Mouse (Mus musculus) T-helper 17 cell (primary cell): Measurements from ENCODE around the gene Paqr4.

ENCODE experiments used
- in situ Hi-C, 2 experiments: fragments of 300-600 bp; cut with MboI, MseI; formaldehyde crosslinking; loops; 1 replicate in 1 of 2; 2 replicates in 1 of 2; pipeline ENCODE4 v1.15.1; 2025; ENCODE audit warnings: high pct_unique_total_duplicates in 2 of 2

The Paqr4 gene

DNA sequence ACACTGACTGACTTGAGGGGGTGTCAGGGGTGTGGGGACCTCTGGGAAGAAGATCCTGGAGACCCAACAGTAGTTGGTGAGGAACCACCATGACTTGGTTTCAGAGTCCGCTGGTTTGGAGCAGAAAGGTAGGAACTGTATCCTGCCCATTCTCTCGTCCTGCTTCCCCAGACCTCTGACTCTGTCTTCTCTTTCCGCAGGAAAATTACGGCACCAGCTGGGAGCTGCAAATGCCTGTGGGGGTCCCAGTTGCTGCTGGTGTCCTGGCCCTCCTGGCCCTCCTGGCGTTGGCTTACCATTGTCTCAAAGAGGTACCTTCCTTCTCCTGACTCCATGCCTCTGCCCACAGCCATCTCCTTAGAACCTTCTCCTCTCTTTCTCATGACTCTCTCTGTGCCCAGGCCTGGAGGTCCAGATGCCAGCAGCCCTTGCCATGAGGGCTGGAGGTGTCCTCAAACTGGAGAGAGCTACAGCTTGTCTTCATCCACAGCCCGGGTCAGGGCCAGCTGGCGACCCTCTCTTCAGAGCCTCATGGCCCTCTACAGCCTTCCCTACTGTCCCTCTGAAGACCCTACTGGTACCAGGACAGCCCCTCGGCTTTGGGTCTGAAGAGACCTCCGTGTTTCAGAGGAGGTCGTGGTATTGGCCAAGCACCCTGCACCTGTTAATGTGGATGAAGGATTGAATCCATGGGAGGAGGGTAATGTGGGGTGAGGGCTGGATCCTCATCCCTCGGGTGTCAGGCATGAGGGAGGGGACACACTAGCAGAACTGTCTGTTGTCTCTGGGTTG, 8.9 kb upstream of the Paqr4 start:
- in situ Hi-C loops: loop anchor here in 1 of 2 experiments (5.0 kb wide), 1 partner anchor 103 kb away; no protein-coding TSS in a partner anchor

DNA sequence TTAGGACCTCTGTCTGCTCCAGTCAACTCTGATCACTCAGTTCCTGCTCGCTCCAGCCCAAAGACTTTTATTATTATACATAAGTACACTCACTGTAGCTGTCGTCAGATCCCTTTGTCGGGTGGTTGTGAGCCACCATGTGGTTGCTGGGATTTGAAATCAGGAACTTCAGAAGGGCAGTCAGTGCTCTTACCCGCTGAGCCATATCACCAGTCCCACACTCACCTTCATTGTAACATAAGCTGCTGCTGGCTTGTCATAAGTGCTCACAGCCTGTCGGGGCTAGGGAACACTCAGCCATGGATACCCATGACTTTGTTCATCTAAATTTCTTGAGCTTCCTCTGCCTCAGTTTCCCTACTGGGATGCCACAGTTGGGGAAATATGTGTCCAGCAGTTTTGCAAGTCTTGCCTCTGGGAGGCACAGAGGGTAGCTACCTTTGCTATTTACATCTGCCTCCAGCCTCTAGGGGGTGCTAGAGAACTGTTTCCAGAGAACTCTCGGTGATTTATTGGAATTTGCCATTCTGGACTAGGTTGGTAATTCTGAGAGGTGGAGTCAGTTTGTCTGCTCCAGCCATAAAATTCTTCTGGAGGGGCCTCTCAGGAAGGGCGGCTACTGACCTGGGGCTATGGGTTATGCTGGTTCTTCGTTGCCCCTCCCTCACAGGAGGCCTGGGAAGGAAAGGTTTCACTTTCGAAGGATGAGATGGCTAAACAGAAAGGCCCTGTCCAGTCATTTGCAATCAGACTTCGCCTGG, 8.1 kb upstream of the Paqr4 start:
- in situ Hi-C loops: no loop called here

DNA sequence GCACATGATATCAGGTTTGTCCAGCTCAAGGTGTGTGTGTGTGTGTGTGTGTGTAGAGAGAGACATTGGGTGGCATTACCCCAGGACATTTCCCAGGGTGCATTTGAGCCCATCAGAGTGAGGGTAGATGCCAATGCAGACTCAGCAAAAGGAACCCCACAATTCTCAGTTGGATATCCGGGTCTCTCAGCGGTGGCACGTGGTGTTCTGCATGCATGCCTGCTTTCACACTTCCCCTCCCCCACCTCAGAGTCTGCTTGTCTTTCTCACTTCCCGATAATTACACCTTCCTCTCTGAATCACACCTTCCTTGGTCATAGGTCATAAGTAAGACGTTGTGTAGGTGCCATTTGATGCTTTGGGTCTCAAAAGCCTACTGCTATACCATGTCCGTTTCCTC, 7.4 kb upstream of the Paqr4 start:
- in situ Hi-C loops: no loop called here

DNA sequence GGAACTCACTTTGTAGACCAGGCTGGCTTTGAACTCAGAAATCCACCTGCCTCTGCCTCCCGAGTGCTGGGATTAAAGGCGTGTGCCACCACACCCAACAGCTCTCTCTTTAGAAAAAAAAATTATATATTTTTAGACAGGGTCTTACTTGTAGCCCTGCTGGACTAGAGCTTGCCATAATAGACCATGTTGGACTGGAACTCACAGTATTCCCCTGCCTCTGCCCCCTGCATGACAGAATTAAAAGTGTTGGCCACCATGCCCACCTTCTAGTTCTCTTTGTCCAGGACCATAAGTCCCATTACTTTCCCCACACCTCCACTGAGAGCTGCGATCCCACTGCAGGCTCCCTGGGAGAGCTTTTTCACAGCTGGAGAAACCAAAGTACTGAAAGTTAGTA, 6.8 kb upstream of the Paqr4 start:
- in situ Hi-C loops: no loop called here

DNA sequence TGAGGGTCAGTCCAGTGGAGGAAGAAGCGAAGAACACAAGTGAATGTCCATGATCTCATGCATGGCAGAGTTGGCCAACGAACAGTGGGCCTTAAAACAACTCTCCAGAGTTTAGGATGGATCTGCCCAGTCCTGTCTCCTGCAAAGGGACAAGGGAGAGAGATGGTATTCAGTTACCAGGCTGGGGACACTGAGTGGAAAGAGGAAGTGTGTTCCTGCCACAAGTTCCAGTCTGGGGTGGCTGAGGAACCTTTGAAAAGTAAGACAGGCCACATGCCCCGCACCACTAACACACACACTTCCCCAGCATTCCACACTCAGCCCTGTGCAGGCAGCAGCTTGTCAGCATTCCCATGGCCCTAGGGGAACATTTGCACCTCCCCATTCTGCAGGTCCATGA, 6.1 kb upstream of the Paqr4 start:
- in situ Hi-C loops: no loop called here

DNA sequence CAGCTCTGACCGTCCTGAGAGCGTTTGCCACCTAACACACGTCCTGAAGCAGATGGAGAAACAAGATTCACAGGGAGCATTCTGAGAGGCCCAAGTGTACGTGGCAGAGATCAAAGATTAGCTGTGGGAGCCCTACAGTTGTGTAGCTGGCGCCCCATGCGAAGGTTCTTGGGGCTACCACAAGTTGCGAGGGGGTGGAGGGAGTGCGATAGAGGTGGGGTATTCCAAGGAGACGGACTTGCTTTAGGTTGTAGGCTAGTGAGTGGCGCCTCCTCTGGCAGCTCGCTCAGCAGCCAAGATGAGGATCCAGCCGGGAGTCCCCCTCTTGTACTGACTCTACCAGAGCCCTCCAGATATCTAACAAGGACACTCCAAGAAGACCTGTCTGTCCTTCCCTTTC, 5.6 kb upstream of the Paqr4 start:
- in situ Hi-C loops: no loop called here

DNA sequence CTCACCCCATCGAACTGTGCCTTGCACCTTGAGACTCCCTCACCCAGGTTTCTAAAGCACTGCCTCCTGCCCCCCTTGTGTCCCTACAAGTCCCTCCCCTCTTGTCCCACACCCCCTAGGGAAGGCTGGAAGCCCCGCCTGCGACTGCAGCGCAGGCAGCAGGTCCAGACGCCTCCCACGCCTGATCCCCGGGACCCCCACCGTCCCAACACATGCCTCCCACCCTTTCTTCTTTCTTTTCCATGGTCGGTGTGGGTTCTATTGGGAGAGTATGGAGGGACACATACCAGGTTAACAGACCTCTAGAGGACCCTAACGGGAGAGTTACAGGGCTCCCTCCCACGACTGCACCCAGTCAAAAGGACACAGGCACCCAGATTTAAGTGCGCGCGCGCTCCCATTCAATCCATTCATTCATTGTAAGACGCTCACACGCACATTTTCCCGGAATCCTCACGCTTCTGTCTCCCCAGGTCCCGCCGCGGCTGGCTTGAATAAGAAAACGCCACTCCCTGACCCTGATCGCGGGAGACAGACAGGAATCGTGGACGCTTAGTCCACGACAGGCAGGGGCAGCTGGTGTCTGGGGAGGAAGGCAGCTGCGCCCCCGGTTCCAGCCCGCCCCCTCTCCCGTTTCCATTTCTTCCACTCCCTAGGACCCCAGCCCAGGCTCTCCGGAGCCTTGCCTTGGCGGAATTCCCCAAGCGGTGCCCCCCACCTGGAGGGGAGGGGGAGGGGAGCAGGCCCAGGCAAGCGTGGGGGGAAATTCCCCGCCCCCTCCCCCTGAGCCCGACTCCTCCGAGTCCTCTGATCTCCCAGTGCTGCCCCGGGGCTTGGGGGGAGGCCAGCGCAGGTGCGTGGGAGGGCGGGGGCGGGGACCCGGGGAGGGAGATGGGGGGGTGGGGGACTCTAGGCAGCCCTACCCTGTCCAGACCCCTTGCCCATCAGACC, 4.9 kb upstream of the Paqr4 start, which contains the start of gene Kremen2:
Gene Kremen2, minus strand, starts transcription at position 533 of the 951 bp plus-strand sequence.
- in situ Hi-C loops: no loop called here

DNA sequence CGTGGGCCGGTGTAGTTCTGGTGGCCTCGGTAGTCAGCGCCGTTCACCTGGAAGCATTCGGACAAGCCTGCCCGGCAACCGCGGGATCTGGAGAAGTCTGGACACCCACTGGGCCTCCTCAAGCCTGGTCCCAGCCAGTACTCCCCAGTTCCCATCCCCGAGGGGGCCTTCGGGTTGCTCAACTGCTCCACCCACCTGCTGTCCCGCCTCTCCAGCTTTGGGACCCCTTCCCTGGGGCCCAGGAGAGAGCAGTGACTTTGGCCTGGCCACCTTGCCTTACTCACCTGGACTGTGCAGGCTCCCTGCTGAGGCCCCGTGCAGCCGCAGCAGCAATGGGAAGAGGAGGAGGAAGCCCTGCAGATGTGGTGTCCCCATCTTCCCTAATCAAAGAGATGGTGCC, 4.0 kb upstream of the Paqr4 start:
- in situ Hi-C loops: no loop called here

DNA sequence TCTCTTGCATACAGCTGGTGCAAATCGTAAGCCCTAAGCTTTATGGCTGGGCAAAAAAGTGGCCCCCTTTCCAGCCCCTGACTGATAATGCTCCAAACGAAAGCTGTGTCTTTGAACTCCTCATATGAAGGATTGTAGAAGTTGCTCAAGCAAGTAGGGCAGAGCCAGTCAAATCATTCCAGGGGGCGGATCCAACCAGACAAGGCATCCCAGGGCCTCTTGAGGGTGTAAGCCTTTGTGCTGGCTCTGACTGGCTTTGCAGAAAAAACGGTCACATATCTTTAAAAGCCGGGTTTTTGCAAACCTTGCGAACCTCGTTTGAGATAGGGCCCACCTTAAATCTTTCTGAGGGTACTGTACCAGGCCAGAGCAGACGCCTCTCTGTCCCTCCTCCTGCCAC, 3.4 kb upstream of the Paqr4 start:
- in situ Hi-C loops: no loop called here

DNA sequence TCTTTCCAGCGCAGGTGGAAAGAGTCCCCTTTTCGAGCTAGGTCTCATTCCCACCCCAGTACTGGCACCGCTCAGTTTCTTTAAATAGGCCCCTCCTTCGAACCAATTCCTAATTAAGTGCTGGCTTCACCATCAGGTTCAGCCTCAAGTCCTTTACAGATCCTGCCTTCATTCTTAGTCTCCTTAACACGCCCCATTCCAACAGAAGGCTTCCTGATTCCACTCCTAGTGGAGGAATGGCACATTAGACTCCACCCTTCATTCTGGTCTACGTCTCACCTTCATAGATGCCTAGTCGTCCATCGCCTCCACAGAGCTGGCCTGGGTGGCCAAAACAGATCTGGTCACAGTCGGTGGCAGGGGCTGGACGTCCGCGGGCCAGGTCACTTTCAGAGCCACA, 2.3 kb upstream of the Paqr4 start:
- in situ Hi-C loops: no loop called here

DNA sequence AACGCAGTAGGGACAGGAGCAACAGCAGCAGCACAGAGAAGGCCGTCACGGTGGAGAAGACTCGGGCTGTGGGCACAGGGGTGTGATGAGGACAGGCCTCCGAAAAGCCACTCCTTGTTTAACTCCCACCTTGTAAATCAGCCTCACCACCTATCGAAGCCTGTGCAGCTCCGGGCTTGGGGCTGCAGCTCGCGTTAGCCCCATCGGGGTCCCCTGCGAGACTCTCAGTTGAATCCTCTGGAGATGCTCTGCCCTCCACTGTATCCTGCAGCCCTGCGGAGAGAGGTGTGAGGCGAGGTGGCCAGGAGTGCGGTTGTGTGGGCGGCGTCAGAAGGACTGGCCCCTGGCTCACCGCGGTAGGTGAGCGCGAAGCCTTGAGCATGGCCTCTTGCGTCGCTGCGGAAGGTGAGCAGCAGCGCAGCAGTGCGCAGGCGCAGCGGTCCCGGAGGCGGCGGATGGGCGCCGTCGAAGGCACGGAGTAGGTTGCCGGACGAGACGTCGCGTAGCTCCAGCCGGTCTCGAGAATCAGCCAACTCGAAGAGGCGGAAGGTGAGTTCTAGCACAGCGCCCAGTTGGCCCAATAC, 1.6 kb upstream of the Paqr4 start:
- in situ Hi-C loops: no loop called here

DNA sequence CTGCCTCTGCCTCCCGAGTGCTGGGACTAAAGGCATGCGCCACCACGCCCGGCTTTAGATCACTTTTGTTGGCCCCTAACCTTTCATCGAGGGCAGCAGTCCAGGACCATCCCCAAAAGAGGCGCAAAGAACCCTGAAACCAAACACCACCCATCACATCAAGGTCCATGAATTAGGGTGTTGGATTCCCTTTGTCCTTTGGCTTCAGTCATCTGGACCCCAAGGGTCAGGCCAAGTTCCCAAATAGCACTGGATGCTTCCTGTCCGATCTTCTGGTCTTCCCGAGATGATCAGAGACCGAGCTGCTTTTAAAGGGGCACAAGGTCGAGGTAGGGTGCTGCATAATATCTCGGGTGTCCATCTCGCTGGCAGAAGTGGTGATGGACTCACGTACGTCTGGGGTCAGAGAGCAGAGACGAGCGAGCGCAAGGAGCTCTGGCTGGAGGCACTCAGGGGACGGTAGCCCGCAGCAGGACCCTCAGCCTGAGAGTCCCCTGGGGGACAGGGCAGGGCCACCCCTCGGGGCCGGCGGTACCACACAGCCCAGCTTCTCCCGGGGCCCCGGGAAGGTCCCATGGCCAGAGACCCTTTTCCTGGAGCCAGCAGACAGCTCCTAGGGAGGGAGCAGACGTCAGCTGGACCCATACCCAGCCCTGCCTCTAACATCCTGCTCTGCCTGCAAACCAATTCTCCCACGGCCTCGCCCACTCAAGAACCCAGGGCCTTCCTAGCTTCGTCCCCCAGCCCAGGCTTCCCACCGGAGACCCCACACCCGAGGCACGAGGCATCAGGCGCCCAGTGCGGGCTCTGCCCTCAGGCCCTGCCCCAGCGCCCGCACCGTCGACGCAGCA, 917 bp upstream of the Paqr4 start:
- in situ Hi-C loops: no loop called here

DNA sequence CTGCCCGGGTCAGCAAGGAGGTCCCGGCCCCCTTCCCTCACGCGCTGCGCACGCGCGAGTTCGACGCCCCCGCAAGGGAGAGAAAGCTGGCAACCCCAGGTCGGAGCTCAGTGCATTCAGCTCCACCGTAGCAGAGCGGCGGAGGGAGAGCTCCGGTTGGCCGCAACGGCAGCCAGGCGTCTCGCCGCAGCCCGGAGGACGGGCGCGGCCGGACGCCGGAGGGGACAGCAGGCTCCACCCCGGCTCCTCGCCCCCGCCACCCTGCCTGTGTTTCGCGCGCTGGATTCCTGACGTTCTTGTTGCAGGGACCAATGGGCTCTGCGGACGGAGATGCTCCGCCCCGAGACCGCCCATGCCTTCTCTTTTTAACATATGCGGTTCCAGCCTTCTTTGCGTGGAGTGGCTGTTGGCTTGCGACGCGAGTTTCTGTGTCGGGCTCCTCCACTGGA, 507 bp downstream of the Paqr4 start:
- in situ Hi-C loops: no loop called here

DNA sequence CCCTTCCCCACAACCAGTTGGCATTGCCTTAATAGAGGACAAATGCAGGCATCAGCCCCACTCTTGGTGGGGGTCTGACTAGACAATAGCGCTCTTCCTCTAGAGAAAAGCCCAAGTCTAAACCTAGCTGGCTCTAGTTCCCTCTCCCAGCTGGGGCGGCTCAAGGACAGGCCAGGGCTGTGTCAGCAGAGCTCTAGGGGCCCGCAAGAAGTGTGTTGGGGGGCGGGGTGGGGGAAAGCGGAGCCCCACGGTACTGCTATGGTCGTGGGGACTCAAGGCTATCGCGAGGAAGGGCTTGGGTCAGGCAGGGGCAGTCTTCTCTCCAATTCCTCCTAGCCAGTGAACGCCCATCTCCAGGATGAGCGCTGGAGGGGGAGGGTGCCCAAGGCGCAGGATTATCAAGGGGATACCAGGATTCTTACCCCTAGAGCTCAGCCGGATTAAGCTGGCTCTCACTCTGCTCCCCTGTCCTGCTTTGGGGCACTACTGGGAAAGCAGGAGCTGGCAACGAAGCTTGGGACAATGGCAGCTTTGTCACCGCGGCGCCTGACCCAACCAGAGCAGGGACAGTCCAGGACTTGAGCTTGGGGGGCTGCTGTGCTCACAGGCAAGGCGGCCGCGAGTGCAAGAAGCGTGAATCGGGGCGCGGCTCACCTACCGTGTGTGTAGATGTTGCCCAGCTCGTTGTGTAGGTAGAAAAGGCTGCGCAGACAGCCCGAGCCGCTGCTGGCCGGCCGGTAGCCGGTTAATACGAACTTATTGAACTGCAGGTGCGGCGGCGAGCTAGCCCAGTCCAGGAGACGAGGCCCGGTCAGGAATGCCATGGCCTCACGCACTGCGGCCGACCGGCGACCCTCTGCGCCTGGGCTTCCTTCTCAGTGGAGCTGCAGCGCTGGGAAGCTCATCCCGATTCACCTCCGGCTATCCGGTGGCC, 1.2 kb downstream of the Paqr4 start:
- in situ Hi-C loops: no loop called here

DNA sequence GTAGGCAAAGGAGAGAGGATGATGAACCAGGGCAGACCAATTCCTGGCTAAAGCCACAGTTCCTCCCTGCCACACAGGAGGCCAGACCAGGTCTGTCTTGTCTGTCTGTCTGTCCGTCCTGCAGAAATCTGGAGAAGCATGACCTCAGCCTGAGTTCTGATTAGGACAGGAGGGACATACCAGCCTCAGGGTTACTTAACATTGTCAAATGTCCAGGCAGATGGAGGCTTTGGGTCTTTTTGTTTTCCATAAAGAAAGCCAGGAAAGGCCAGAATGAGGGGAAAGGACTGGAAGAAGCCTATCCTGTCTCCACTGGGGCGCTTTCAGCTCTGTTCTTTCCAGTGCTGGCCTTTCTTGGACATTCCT, 1.8 kb downstream of the Paqr4 start:
- in situ Hi-C loops: no loop called here

DNA sequence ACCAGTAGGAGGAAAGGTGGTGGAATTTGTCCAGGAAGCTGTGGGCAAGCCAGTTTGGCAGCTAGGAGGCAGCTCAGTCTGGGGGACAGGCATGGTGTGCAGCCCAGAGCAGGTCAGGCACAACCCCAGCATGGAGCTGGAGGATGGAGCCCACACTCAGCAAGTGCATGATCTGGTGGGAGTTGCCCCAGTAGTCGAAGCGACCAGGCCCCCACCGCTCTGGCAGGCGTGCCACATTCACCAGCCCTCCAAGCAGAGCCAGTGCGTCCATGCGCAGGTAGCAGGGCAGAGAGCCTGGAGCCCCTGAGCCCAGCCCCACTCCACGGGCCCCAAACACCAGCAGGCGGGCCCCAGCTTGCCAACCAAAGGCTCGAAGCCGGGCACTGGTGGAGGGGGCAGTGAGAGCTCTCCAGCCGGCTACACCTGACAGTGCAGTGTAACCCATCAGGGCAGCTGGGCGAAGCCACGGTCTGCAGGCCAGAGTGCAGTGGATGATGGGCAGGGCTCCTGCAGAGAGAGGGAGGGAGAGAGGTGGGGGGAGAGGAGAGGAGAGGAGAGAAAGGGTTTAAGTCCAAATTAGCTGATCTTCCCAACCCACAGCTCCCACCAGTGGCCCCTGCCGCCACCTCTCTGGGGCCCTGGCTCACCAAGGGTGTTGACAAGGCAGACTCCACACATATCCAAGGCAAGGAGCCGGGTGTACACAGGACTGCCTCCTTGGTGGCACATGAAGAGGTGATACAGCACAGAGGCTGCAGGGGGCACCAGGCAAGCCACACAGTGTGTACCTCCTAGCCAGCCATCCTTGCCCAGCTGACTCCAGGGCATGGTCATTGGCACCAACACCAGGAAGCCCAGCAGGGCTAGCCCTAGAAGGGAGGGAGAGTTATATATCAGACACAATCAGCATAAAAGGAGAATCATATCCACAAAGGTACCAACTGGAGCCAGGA, 2.9 kb downstream of the Paqr4 start:
- in situ Hi-C loops: no loop called here

DNA sequence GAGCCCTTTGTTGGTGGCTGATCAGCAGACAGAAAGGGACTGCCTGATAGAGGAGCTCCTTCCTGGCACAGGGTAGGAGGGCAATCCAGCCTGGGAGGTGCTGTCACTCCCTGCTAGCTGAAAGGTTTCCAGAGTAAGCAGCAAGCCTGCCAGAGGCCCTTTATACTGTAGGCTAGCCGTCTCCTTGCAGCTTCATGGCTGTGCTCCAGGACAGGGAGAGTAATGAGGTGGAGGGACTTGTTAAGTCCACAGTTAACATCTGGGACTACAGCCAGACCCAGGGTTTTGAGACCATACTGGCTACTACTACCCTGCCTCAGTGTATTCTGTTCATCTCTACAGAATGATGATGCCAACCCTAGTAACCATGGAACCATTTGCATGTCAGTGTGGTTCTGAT, 6.3 kb downstream of the Paqr4 start:
- in situ Hi-C loops: no loop called here

DNA sequence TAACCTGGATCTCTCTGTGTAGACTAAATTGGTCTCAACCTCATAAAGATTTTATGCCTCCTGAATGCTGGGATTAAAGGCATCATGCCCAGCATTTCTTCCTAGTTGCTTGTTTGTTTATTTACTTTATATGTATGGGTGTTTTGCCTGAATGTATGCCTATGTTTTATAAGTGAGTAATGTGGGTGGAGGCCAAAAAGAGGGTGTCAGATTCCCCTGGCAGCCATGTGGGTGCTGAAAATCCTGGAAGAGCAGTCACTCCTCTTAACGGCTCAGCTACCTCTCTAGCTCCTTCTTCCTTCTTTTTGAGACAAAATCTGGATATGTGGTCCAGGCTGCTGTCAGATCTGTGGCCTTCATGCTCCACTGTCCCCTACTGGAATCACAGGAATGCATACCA, 10.2 kb downstream of the Paqr4 start:
- in situ Hi-C loops: no loop called here
